Mouse (Mus musculus) lung, adult 2 months (tissue): Measurements from ENCODE around the gene Rec114. TPM values are rescaled to one million over a fixed set of nuclear protein-coding genes. Genes with fewer than 3 reads are reported as not detected.
A peak's percentile ranks its signal among the peaks of the same experiment; 100 is the strongest.

Source experiments
- DNase-seq: peaks from one replicate; pipeline ENCODE4 v3.0.0; 2022
- H3K4me1 ChIP-seq: fragments of 200-500 bp; 2 replicates; pipeline ENCODE4 v1.6.1; 2011; ENCODE audit warnings: low read length; ENCODE audit not compliant: control insufficient read depth, insufficient read depth
- H3K4me3 ChIP-seq: fragments of 200-500 bp; replicated peaks from 2 replicates; pipeline ENCODE3; 2011; ENCODE audit warnings: low read depth, mild to moderate bottlenecking, control low read depth, low read length; ENCODE audit errors: extremely low read depth
- CTCF ChIP-seq: fragments of 200-500 bp; IDR thresholded peaks from 2 replicates; pipeline ENCODE4 v1.5.1; 2011; ENCODE audit warnings: mild to moderate bottlenecking, low read length, control low read depth; ENCODE audit not compliant: insufficient read depth
- POLR2A ChIP-seq: fragments of 200-500 bp; IDR thresholded peaks from 2 replicates; pipeline ENCODE4 v1.6.1; 2011; ENCODE audit warnings: low read depth, mild to moderate bottlenecking, control low read depth, low read length, borderline replicate concordance; ENCODE audit errors: extremely low read depth
- WGBS: fragments of 180-500 bp; shearing (Covaris S2); methylation state at CpG from one replicate; pipeline ENCODE4 v1.1.7; 2018; 5-methylcytosine and 5-hydroxymethylcytosine counted together
- polyA plus RNA-seq: library from polyadenylated mRNA; depleted of rRNA; stranded (reverse); fragments of >200 nt; gene quantifications from 2 replicates; pipeline ENCODE4 v1.2.3, GENCODE M21; 2012

Gene Rec114
- polyA plus RNA-seq, 1 experiment: 0.24 TPM

DNA sequence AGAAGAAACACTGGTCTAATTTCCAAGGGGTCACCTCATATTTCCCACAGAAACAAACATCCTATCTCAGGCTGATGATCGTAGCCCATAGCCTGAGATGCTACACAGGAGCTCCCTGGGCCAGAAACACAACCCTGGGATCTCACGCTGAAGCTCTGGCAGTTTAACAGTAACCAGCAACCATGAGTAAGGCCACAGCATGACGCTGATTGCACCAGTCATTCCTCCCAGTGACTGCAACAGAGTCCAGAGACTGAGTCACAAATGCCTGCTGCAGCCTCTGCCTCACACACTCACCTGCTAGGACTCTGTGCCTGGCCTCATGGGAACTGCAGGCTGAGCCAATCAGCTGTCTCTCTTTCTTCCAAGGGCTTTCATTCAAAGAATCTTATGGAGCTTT is 74.7 kb downstream of the Rec114 start:
- H3K4me3 ChIP-seq: no peak overlapping the region
- DNase-seq: no peak
- 71% methylated on average over 3 of the region's 3 CpGs for WGBS
- TF ChIP-seq POLR2A (no peak), CTCF (no peak)
- H3K4me1 ChIP-seq: no peaks in the 10 kb centered on the region

- TF ChIP-seq POLR2A (no peak), CTCF (no peak)
- no peaks in the 10 kb centered on the region for H3K4me1 ChIP-seq
- no peak for DNase-seq
- WGBS: 93% methylated on average over 3 of the region's 3 CpGs
- no peak overlapping the region for H3K4me3 ChIP-seq
Measured at GRCm38 (mm10) chr9:58668171-58668570, 75.6 kb downstream of the Rec114 start.

- WGBS: 71% methylated on average over 9 of the region's 9 CpGs
- TF ChIP-seq POLR2A (no peak), CTCF (no peak)
Measured at GRCm38 (mm10) chr9:58667244-58667643, 76.5 kb downstream of the Rec114 start.

DNA sequence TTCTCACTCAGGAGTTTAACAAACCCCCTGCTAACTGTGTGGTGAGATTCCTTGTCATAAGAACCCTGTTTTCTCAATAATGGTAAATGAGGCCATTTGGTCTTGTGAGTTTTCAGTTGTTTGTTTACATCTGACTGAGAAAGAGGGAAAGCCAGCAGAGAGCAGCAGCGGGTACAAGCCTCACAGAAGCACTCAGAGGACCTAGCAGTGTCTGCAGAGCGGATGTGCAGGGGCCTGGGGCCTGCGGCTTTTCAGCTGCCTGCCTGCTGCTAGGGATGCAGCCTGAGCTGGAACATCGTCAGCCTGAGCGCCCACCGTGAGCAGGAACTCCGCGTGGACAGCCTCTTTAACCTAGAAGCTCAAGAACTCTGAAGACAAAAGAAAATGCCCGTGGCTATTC is 77.6 kb downstream of the Rec114 start:
- no peak for DNase-seq

More at GRCm38 (mm10) chr9:58667244-58667643, 76.5 kb downstream of the Rec114 start:
- no peak for DNase-seq
- no peaks in the 10 kb centered on the region for H3K4me1 ChIP-seq
- no peak overlapping the region for H3K4me3 ChIP-seq

DNA sequence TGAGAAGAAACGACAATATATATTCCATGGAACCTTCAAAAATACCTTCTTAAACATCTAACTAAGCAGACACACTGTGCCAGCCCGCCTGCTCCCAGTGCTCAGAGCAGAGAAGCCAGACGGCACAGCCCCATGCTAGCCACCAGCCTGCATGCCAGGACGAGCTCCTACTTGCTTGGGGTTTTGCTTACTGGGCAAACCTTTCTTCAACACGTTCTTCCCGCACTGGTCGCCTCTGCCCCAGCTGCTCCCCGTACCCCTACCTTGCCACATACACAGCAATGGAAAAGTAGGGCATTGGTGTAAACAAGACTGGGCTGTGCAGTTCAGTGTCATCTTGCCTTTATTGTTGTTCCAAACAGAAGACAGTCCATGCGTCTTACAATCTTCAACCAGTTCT is 78.3 kb downstream of the Rec114 start:
- 78% methylated on average over 9 of the region's 9 CpGs for WGBS
- Histone ChIP-seq H3K4me1 (no peaks in the 10 kb centered on the region), H3K4me3 (no peak overlapping the region)
- TF ChIP-seq POLR2A: no peak
- TF ChIP-seq CTCF: no peak
- DNase-seq: no peak

More for the DNA sequence above, 77.6 kb downstream of the Rec114 start:
- no peak for TF ChIP-seq CTCF
- no peak for TF ChIP-seq POLR2A
- no peaks in the 10 kb centered on the region for H3K4me1 ChIP-seq
- no peak overlapping the region for H3K4me3 ChIP-seq
- WGBS: 73% methylated on average over 9 of the region's 9 CpGs

- WGBS: 85% methylated on average over 3 of the region's 3 CpGs
- TF ChIP-seq CTCF: no peak
- TF ChIP-seq POLR2A: no peak
Measured at GRCm38 (mm10) chr9:58662791-58663190, 81.0 kb downstream of the Rec114 start.

GRCm38 (mm10) chr9:58662007-58662406 is 81.8 kb downstream of the Rec114 start:
- 0 out of 2 replicates have a peak, but pooled peaks have one; percentile 10 for TF ChIP-seq CTCF
- no peak for TF ChIP-seq POLR2A
- H3K4me3 ChIP-seq: no peak overlapping the region
- WGBS: 96% methylated on average over 4 of the region's 4 CpGs
- no peak for DNase-seq
- H3K4me1 ChIP-seq: no peaks in the 10 kb centered on the region; the same call in none of the 2 replicates

More at GRCm38 (mm10) chr9:58662791-58663190, 81.0 kb downstream of the Rec114 start:
- Histone ChIP-seq H3K4me3 (no peak overlapping the region), H3K4me1 (no peaks in the 10 kb centered on the region; the same call in none of the 2 replicates)
- DNase-seq: no peak

GRCm38 (mm10) chr9:58660673-58661072 is 83.1 kb downstream of the Rec114 start:
- 79% methylated on average over 3 of the region's 3 CpGs for WGBS

GRCm38 (mm10) chr9:58659989-58660388 is 83.8 kb downstream of the Rec114 start:
- H3K4me1 ChIP-seq: no peaks in the 10 kb centered on the region; the same call in none of the 2 replicates
- TF ChIP-seq CTCF (no peak), POLR2A (no peak)
- no peak for DNase-seq
- no peak overlapping the region for H3K4me3 ChIP-seq
- WGBS: 82% methylated on average over 9 of the region's 9 CpGs

More at GRCm38 (mm10) chr9:58660673-58661072, 83.1 kb downstream of the Rec114 start:
- TF ChIP-seq POLR2A: no peak
- no peak for TF ChIP-seq CTCF
- no peaks in the 10 kb centered on the region; the same call in none of the 2 replicates for H3K4me1 ChIP-seq
- H3K4me3 ChIP-seq: no peak overlapping the region
- no peak for DNase-seq

- H3K4me1 ChIP-seq: no peaks in the 10 kb centered on the region; the same call in none of the 2 replicates
- DNase-seq: no peak
- no peak overlapping the region for H3K4me3 ChIP-seq
- TF ChIP-seq CTCF (no peak), POLR2A (no peak)
- WGBS: 92% methylated on average over 3 of the region's 3 CpGs
Measured at GRCm38 (mm10) chr9:58659331-58659730, 84.4 kb downstream of the Rec114 start.

DNA sequence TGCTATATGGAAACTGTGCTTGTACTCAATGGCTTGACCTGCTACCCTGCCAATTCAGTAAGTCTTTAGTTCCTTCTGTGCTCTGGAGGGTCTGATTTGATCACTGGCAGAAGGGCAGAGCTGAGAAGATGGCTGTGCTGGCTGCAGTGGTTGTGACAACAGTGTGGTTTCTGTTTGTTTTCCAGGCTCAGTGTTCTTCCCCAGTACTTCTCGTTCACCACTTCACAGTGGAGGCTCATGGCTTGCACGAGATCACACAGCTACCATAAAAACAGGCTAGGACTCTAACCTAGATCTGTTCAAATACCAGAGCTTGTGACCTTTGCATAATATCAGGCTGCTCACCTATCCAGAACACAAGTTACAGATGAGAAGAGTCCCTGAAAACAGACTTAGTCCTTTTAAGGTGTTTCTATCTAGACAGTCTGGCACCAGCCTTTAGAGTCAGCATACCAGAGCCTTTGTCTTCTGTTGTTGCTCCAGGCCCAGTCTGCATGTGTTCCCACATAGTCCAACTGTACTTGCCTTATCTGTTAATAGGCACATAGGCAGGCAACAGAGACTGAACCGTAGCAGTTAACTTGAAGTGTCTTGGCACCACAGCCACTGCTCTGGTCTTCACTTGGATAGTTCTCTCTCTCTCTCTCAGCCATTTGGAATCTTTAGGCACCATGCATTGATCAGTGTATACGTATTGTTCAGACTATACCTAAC is 85.0 kb downstream of the Rec114 start:
- 81% methylated on average over 4 of the region's 4 CpGs for WGBS
- Histone ChIP-seq H3K4me3 (no peak overlapping the region), H3K4me1 (no peaks in the 10 kb centered on the region; the same call in none of the 2 replicates)
- TF ChIP-seq CTCF (no peak), POLR2A (no peak)
- DNase-seq: no peak
